Mouse (Mus musculus) left cerebral cortex, postnatal 4 days (tissue): ENCODE results near the gene Lif. TPM values are rescaled to one million over a fixed set of nuclear protein-coding genes. Genes with fewer than 3 reads are reported as not detected.

Source experiments
- DNase-seq: peaks from one replicate; pipeline ENCODE4 v3.0.0-alpha.2; 2022
- intact Hi-C: fragments of 180-260 bp; cut with DNase I; formaldehyde crosslinking; loops from one replicate; pipeline ENCODE4 v1.15.1; 2025
- total RNA-seq, 2 experiments: library from RNA; stranded (reverse); gene quantifications; 2 replicates each; pipeline ENCODE4 v1.2.3; 2021

The Lif gene
- total RNA-seq, 2 experiments from 2014 or later: 0.08 TPM

DNA sequence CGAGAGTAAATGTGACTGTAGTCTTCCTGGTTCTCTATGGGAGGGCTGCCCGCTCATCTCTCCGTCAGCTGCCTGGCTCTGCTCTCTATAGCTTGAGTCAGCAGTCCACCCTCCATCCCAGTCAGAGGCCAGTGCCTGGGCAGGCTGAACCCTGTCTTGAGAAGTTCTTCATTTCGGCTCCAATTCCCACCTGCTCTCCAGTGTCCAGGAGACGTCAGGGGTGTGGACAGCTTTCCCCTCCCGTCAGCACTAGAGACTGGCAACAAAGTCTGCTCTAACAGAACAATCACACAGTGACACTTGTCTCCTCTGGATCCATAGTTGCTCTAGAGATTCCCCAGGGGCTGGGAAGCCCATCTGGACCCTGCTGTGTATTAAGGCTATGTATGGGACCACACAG is 36.7 kb downstream of the Lif start:
- intact Hi-C loops: no loop called here
- no peak for DNase-seq

DNA sequence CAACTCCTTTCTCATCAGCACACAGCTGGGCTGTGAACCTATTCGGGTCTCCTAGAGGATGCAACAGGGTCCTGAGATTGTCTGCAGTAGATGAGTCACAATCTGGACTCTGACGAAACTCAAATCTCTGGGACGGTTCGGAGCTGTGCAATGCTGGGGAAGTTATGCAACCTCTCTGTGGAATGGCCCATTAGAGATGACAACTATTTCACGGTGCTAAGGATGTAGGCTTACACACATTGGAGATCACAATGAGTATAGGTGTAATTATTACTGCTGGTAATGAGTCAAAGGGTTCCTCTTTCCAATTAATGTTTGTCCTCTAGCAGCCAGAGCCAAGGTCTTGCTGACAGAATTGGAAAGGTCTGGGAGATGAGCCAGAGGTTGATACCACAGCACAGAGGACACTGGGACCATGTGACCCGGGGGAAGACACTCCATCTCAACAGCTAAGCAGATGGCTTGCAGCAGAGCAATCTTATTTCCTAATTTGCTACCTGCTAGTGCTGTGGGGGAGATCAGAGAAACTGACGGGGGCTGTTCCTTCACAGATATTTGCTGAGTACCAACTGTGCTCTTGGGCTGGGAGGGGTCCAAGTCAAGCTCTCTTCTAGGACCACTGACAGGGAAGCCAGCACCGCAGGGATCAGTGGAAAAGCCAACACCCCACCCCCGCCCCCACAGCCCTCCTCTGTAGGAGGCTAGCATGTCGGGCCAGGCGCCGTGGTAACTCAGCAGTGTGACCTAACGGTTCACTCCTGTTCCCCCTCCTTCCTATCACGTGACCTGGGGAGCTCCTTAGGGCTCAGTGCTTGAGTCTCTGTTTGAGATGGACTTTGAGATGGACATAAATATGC is 37.4 kb downstream of the Lif start:
- intact Hi-C loops: no loop called here
- DNase-seq: peak; percentile 58

DNA sequence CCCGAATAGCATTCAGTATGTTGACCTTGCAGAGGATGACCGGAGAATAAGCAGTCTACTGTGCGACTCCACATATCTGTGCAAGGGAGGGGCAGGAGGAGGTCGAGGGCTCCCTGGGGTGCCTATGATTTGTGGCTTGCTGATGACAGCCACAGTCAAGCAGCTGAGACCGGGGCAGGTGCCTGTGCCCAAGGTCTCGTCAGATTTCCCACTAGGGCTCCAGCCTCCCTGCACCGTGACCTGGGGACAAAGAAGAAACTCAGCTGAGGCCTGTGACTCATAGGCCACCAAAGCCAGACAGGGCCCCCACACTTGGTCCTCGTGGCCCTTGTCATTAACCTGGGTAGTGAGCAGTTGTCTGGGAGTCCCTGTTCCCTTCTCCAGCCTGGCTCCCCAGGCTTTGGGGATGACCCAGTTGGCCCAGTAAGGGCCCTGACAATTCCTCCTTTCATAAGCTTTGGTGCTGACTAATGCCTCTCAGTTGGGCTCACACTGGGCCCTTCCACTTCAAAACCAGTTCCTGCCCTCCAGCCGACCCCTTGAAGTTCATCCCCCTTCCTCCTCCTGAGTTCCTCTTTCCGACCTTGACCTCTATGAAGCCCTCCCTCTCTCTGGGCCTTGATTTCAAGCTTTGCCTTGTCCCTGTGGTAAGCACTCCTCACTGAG is 39.4 kb downstream of the Lif start:
- intact Hi-C loops: no loop called here
- no peak for DNase-seq

DNA sequence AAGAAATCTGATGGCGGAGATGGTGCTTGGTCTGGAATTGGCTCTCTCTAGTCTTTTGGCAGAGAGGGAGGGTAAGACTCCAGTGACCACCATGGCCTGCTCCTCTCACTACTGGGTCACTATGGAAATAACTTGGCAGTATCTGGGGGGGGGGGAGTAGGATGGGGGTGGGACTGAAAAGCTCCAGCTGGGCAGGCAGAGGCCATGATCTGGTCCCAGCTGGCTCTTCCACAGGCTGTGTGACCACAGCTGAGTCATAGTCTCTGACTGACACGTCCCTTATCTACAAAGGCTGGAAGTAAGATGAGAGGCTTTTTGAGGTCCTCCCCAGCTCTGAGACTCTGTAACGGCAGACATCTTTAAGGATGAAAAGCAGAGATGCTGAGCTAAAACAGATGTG is 40.4 kb downstream of the Lif start:
- no peak for DNase-seq

DNA sequence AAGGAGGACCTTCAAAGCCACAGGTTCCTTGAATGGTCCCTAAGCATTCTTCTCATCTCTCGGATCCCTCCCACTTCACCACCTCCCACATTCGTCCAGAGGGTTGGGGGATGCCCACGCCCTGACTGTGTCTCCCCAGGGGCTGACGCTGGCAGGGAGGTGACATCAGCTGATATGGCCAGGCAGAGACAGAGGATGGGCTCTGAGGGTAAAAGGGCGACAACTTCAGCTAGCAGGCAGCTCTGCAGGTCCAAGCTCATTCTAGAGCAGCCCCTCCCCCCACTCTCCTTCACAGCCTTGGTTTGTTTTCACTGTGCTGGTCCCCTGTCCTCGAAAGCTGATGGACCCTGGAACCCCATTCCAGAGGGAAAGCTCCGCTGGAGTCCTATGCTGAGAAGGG is 41.3 kb downstream of the Lif start:
- no peak for DNase-seq
- intact Hi-C loops: no loop called here

More for the DNA sequence above, 40.4 kb downstream of the Lif start:
- intact Hi-C loops: no loop called here

DNA sequence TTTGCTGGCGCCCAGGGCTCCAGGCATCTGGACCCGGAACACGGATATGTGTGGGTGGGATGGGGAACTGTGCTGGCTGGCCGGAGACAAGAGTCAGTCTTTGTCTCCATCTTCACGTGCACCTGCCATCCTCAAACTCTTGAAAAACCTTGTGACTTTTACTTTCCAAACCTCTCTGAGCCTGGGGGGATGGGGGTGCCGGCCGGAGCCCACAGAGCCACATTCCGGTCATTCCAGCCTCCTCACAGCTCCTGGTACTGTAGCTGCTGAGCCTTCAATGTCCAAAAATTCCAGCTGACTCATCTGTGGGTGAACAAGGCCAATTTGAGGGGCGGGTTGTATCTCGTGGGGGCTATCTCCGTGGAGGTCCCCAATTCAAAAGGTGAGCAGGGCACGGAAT is 41.8 kb downstream of the Lif start:
- no peak for DNase-seq
- intact Hi-C loops: no loop called here

DNA sequence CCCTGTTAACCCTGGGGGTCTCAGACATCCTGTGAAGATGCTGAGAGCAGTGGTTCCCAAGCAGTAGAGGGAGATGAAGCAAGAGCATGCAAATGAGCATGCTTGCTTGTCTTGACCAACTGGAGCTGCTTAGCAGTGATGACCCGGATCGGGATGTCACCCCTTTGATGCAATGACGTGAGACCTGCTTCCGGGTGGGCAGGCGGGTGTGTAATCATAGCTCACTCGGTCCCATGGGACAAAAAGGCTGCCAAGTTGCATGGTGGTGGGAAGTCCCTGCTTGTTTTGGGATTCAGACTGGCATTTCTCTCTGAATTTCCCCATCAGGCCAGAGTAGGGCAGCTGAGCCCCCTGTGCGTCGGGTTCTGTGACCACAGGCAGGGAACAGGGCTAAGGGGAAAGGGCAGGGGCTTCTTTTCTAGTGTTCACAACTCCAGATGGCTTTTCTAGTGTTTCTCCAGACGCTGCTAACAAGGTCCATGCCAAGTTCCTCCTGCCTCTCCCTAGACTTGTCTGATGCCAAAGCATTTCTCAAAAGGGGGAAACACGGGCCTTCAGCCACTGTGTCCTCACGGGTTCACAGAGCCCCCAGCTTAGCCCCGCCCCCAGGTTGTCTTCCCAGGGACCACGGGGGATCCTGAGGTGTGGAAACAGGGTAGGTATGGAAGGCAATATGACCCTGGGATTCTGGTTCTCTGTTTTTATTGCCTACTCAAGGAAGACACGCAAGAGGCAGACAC is 42.5 kb downstream of the Lif start:
- DNase-seq: peak; percentile 41
- intact Hi-C loops: no loop called here

DNA sequence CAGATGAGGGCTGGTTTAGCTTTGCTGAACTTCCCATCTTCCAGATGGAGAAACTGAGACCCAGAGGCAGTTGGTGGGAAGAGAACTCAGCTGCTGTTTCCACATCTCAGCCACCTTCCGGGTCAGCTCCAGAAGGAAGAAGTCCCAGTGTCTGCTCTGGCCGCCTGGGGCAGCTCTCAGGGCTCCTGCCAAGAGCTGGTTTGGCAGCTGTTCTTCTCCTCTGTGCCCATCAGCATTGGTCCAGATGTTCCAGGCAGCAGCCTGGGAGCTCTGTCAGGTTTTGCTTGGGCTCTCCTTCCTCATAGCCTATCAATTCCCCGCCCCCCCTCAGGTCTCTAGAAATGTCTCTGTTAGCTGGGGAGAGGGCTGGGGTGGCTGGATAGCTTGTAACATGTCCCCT is 43.3 kb downstream of the Lif start:
- intact Hi-C loops: no loop called here
- no peak for DNase-seq

DNA sequence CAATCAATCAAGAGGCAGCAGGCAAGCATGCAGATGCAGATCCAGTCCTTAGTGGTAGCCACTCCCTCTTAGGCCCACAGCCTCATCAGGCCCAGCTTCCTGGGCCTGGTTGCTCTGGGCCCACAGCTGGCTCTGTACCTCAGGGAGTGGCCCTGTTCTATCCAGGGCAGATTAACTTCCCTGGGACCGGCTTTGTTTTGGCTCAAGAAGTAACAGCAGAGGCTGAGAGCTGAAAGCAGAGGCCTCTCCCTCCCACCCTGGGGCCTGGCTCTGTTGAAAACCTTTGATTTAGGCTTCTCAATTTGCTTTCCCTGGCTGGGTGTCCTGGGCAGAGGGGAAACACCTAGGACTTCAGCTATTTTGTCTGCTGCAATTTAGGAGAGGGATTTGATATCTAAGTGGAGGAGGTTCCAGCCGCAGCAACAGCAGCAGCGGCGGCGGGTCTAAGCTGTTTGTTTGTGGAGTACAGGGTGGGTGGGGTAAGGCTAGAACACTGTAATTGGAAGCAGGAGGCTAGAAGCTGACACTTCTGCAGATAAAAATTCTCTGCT is 45.1 kb downstream of the Lif start:
- intact Hi-C loops: no loop called here
- no peak for DNase-seq

DNA sequence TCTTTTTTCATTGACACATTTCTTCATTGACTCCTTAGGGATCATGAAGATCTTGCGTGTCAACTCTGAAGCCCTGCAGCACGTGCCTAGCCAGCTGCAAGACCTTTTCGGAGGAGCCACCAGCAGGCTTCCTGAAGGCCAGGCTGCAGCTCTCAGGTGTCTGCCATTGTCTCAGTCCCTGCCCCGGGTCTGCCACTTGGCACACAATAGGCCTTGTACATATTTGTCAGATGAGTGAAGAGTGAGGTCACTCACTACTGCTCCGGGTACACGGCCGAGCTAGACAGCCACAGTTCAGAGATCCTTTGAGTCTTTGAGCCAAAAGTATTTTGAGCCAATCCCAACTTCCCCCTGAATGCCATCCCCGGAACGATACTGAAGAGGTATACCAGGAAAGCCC is 45.7 kb downstream of the Lif start:
- DNase-seq: no peak
- intact Hi-C loops: no loop called here

DNA sequence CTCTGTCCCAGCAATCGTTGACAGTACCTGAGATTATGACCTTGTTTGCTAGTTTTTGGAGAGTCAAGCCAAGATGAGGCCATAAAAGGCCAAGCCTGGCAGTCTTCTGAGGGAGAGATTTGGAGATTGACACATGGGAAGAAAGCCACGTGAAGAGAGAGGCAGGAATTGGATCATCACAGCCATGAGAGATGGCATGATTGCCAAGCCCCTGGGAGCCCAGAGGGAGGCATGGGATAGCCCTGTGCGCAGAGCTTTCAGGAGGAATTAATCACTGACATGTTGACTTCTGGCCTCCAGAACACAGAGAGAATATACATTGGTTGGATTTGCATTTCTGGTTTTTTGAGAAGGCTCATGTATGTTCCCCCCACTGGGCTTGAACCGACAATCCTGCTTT is 46.8 kb downstream of the Lif start:
- intact Hi-C loops: no loop called here
- no peak for DNase-seq

DNA sequence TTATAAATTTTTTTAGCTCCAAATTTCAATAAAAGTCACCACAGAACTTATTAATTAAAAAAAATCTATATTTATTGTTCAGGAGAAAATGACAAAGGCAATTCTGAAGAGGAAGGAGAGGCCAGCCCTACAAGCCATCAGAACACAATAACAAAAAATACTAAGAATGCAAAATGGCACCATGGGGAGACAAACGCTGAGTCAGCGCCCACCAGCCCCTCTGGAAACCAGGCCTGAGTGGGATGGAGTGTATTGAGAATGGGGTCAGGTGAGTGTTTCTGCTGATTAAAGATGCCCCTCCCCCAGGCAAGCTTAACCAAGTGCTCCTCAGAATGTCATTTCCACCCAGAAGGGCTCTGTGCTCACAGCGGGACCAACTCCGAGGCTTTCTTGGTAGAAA is 47.7 kb downstream of the Lif start:
- intact Hi-C loops: no loop called here
- DNase-seq: no peak

DNA sequence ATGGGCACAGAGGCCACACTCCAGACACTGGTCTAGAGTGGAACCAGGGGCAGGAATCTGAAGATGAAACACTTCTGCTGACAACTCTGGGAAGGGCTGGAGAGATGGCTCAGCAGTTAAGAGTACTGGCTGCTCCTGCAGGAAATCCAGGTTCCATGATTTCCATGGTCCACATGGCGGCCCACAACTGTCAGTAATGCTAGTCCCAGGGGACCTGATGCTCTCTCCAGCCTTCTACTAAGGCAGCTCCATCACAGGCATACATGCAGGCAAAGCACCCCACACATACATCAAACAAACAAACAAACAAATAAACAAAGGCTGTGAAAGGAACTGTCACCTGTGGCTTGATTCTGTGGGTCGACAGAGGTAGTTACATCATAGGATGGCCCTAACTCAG is 48.7 kb downstream of the Lif start:
- no peak for DNase-seq
- intact Hi-C loops: no loop called here

DNA sequence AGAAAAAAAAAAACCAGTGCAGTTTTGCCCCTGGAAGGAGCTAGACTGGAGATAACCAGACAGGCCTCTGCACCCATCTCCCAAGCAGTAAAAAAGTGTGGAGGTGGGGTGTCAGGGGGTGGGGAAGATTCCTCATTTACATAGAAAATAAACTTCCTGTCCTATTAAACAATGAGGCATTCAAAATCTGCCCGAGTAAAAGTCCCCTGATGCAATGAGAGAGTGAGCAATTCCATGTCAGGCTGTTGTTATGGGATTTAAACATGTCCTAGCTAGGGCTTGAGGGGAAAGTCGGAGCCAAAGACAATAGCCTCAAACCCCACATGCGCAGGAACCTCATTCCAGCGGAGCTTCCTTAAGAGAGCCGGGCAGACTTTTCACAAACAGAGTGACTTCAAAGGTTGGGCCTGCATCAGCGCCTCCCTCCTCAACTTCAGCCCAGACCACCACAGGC is 50.7 kb downstream of the Lif start:
- intact Hi-C loops: no loop called here

DNA sequence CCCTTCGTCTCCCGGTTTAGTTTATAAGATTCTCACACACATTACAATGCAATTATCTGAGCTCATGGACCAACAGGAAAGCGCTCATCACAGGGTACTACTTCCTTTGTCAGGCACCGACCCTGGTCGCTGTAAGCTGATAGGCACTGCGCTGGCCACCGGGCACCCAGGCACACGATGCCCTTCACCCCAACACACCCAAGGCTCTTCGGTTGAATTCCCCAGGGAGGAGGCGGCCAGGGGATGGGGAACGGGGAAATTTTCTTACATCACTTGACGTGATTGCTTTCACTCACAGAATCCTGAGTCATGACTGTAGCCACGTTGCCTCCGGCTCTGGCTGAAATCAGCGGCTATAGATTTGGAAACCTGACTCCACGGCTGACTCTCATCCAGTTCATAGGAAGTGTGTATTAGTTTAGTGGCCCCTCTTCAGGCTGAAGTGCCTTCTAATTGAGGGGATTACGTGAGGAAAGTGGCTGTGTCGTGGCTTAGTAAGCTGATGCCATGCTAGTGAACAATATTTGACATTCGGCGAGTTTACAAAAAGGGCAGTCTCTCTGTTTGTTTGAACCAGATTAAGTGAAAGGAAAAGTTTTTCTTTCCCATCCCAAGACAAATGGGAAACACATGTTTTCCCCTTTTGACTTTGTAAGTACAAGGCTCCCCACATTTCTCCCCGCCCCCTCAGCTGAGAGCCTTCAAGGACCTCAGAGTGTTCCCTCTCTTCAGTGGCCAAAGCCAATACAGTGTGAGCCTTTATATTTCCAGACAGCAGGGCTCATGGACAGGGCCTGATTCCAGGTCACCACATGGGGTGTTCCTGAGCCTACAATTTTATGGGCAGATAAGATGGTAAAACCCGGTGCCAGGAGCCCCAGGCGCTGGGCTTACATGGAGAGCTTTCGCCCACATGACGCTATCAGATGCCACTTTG is 51.4 kb downstream of the Lif start:
- DNase-seq: peak; percentile 68
- intact Hi-C loops: no loop called here

More for the DNA sequence above, 50.7 kb downstream of the Lif start:
- DNase-seq: no peak

DNA sequence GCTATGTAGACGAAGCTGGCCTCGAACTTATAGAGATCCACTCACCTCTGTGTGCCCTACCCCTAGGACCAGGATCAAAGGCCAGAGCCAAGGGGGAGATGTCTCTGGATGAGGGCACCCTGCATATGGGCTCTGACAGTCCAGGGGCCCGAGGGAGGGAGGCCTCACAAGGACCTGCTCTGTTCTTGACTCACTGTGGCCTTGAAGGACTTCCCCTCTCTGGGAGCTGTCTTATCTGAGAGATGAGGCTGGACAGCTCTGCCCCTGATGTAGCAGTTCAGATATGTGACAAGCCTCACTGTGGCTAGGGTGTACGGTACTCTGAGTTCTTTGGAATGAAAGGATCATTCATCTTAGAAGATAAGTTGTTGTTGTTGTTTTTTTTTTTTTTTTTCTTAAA is 52.3 kb downstream of the Lif start:
- intact Hi-C loops: no loop called here
- no peak for DNase-seq

DNA sequence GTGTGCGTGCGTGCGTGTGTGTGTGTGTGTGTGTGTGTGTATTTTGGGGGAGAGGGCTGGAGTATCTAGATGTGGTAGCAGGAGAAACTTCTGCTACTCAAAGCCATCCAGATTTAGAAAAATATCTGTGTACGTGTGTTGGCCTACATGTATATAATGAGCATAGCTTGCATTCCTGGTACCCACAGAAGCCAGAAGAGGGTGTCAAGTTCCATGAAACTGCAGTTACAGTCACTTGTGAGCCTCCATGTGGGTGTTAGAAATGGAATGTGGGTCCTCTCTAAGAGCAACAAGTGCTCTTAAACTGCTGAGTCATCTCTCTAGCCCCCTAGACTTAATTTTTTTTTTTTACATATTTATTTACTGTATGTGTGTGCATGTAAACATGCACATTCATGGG is 53.0 kb downstream of the Lif start:
- no peak for DNase-seq
- intact Hi-C loops: no loop called here

DNA sequence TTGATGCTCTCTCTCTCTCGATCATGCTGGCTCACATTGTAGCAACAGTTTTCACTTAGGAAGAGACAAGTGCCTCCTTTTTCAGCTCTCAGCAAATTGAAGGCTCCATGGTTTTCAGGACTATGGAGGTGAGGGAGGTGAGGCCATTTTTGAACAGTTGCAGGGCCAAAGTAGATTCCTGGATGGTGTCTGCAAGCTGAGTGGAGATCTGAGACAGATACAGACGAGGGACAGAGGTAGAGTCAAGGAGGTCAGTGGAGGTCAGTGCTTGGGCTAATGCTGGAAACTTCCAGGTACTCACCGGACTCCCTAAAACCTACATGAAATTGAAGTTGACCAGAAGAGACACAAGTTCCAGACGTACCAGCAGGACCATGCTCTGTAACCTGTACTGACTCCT is 54.8 kb downstream of the Lif start:
- intact Hi-C loops: no loop called here
- DNase-seq: no peak

DNA sequence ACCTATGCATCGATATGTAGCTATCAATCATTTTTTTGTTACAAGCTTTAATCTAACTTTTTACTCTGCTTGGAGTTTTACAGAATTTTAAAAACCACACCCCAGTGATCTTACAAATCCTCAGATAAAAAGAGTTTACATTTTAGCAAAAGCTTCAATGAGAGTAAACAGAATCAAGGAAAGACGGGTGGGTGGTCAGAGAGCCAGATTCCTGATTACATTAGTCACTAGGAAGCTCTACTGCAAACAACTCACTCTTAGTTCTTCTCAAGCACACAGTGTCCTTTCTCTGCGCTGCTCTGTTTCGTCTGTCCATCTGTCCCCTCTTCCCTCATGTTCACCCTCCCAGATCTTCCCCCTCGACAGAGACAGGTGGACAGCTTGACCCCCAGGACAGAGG is 59.9 kb downstream of the Lif start:
- no peak for DNase-seq

DNA sequence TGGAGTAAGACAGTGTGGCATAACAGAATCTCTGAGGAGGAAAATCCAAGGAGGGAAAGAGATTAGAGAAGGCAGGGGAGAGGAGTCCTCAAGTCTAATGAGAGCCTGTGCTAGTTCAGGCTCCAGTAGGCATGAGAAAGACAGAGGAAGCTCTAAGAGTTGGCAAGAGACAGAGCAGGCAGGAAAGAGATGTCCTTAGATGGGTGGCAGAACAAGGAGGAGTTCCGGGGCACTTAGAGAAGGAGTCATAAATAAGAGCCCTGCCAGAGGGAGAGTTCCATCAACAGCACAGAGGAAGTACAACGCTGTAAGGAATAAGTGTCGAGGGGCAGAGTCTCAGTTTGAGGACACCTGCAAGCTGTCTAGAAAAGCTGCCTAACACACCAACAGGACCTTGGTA is 60.7 kb downstream of the Lif start:
- DNase-seq: no peak
- intact Hi-C loops: no loop called here

More for the DNA sequence above, 59.9 kb downstream of the Lif start:
- intact Hi-C loops: no loop called here
